Mouse (Mus musculus): ENCODE results near the gene Cnih3. TPM values are rescaled to one million over a fixed set of nuclear protein-coding genes. Genes with fewer than 3 reads are reported as not detected.
A peak's percentile ranks its signal among the peaks of the same experiment; 100 is the strongest.

Gene Cnih3
- polyA plus RNA-seq, 1 experiment from 2014 or later, result 0.17 TPM

DNA sequence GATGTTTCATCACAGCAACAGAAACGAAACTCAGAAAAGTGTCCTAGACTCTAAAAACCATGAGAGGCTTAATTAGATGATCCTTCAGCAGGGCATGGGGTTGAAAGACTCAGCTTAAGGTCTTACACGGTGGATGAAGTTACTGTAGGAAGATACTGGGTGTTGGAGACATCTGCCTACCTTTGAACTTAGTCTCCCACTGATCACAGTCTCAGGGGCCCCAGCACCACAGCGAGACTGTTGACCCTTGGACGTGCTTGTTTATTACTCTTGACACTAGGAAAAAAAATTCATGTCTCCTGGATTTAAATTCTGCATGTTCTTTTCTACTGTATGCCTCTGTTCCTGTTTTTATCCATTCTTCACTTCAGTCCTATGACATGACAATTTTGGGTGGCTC lies 11.6 kb downstream of the Cnih3 start:
- 72% methylated on average over 4 of the region's 4 CpGs for whole genome bisulfite sequencing
- no peak overlapping the region for H3K4me3 ChIP-seq (replicated peaks; ENCODE audit: low read length)
- H3K27me3 ChIP-seq (ENCODE audit: control insufficient read depth, insufficient read depth, low read length), result no peaks in the 10 kb centered on the region
- H3K4me2 ChIP-seq (ENCODE audit: low read depth, low read length), result no peak overlapping the region
- H3K4me1 ChIP-seq (ENCODE audit: control insufficient read depth, insufficient read depth, low read length), result no peaks in the 10 kb centered on the region
- H3K9me3 ChIP-seq (replicated peaks; ENCODE audit: control insufficient read depth, low read length), result no peaks in the 10 kb centered on the region
- no peak overlapping the region for H3K27ac ChIP-seq (ENCODE audit: low read length)
- H3K36me3 ChIP-seq (ENCODE audit: control insufficient read depth, insufficient read depth, low read length), result no peaks in the 10 kb centered on the region
- no peak overlapping the region for H3K9ac ChIP-seq (ENCODE audit: low read length)
- no peak for ATAC-seq (ENCODE audit: insufficient read depth, low FRiP score)

DNA sequence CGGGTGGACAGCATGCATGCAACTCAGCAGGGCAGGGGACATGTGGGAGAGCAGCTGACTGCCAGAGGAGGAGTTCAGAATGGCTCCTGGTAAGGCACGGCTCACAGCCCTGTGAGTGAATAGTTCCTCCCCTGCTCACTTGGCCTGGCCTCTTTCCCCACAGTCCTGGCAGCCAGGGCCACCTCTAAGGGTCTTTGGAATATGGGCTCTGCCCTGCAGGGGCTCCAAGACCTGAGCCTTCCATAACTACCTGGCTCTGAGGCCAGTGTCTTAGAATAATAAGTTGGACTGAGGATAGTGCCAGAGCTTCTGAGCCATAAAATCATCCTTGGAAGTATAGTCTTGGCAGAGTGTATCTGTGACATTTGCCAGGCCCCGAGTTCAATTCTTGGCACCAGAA lies 12.9 kb downstream of the Cnih3 start:
- Histone ChIP-seq H3K27me3 (ENCODE audit: control insufficient read depth, insufficient read depth, low read length) (no peaks in the 10 kb centered on the region), H3K4me3 (replicated peaks; ENCODE audit: low read length) (no peak overlapping the region), H3K4me2 (ENCODE audit: low read depth, low read length) (no peak overlapping the region), H3K36me3 (ENCODE audit: control insufficient read depth, insufficient read depth, low read length) (no peaks in the 10 kb centered on the region), H3K9me3 (replicated peaks; ENCODE audit: control insufficient read depth, low read length) (no peaks in the 10 kb centered on the region), H3K27ac (ENCODE audit: low read length) (no peak overlapping the region), H3K4me1 (ENCODE audit: control insufficient read depth, insufficient read depth, low read length) (no peaks in the 10 kb centered on the region), H3K9ac (ENCODE audit: low read length) (no peak overlapping the region)
- ATAC-seq (ENCODE audit: insufficient read depth, low FRiP score), result no peak
- WGBS, result 61% methylated on average over 3 of the region's 3 CpGs

DNA sequence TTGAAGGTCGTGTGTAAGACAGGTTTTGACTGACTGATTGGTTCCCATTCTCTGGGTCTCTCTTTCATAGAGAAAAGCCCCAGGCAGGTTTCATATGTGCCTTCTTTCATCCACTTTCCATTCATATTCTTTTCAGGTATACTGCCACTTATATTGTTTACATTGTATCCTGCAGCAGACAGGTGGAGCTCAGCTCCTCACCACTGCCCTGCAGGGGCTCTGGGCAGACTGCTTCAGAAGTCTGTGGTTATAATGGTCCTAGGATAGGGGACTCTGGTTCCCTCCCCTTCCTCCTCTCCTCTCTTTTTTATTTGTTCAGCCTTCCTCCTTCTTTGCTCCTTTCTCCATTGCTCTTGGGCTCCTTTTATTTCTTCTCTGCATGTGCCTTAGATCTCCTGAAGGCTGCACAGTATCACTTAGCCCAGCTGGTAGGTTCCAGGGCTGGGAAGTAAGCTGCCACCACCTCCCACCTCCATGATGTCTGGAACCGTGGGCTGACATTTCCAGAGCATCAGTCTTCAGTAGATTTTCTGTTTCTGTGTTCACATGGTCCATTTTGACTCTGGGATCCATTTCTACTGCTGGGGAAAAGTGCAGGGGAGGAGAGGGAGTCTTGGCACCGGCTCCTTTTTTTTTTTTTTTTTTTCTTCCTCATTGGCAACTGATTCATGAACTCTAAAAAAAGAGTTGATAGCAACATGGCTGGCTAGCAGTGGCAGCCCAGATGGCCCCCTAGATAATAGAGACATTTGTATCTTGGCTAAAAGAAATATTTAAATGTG lies 16.6 kb downstream of the Cnih3 start:
- Histone ChIP-seq H3K4me2 (ENCODE audit: low read depth, low read length) (no peak overlapping the region), H3K4me3 (replicated peaks; ENCODE audit: low read length) (no peak overlapping the region), H3K36me3 (ENCODE audit: control insufficient read depth, insufficient read depth, low read length) (no peaks in the 10 kb centered on the region), H3K27ac (ENCODE audit: low read length) (no peak overlapping the region), H3K9ac (ENCODE audit: low read length) (no peak overlapping the region), H3K27me3 (ENCODE audit: control insufficient read depth, insufficient read depth, low read length) (no peaks in the 10 kb centered on the region), H3K9me3 (replicated peaks; ENCODE audit: control insufficient read depth, low read length) (no peaks in the 10 kb centered on the region), H3K4me1 (ENCODE audit: control insufficient read depth, insufficient read depth, low read length) (no peaks in the 10 kb centered on the region)
- ATAC-seq (ENCODE audit: insufficient read depth, low FRiP score), result no peak
- WGBS, result 20% methylated on average over 3 of the region's 3 CpGs

DNA sequence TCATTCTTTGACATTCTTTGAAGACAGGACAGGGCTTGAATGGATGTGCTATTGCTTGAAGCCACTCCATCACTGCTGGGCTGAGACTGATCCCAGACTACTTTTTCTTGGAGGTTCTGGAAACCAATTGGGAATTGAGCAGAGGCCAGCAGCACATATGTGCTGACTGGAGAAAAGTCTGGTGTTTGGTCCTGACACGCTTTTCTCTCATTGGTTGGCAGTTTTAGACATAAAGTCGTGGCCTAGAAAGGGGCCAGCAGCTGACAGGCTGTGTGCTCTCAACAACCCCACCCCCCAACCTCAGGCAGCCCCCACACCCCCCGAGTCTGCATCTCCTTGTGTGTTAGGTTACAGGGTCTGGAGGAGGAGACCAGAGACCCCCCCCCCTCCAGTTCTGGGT lies 17.9 kb downstream of the Cnih3 start:
- Histone ChIP-seq H3K4me3 (replicated peaks; ENCODE audit: low read length) (no peak overlapping the region), H3K9ac (ENCODE audit: low read length) (no peak overlapping the region), H3K36me3 (ENCODE audit: control insufficient read depth, insufficient read depth, low read length) (no peaks in the 10 kb centered on the region), H3K9me3 (replicated peaks; ENCODE audit: control insufficient read depth, low read length) (no peaks in the 10 kb centered on the region), H3K27ac (ENCODE audit: low read length) (no peak overlapping the region), H3K4me2 (ENCODE audit: low read depth, low read length) (no peak overlapping the region), H3K27me3 (ENCODE audit: control insufficient read depth, insufficient read depth, low read length) (no peaks in the 10 kb centered on the region), H3K4me1 (ENCODE audit: control insufficient read depth, insufficient read depth, low read length) (no peaks in the 10 kb centered on the region)
- 30% methylated on average over 3 of the region's 3 CpGs for WGBS
- peak; percentile 47; the same call in 1 of the 2 replicates for ATAC-seq (ENCODE audit: insufficient read depth, low FRiP score)

DNA sequence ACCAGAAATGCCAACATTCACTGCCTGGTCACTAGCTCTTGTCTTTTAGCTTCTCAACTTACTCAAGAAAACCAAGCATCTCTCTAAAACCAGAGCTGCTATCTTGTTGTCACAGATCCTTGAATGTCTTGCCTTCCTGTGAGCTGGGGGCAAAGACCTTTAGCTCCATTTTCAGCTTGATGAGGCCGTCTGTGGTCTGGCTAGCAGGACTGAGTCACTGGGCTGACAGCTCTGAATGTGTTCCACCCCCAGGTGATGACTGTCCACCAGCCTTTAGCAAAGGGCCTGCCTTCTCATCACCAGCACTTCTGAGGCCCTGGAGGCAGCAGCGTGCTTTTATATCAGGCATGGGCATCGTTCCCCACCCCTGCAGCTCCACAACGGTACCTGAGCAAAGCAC lies 18.8 kb downstream of the Cnih3 start:
- Histone ChIP-seq H3K27ac (ENCODE audit: low read length) (no peak overlapping the region), H3K4me3 (replicated peaks; ENCODE audit: low read length) (no peak overlapping the region), H3K36me3 (ENCODE audit: control insufficient read depth, insufficient read depth, low read length) (no peaks in the 10 kb centered on the region), H3K9ac (ENCODE audit: low read length) (no peak overlapping the region), H3K4me2 (ENCODE audit: low read depth, low read length) (no peak overlapping the region), H3K4me1 (ENCODE audit: control insufficient read depth, insufficient read depth, low read length) (no peaks in the 10 kb centered on the region), H3K9me3 (replicated peaks; ENCODE audit: control insufficient read depth, low read length) (no peaks in the 10 kb centered on the region), H3K27me3 (ENCODE audit: control insufficient read depth, insufficient read depth, low read length) (no peaks in the 10 kb centered on the region)
- 75% methylated on average over 4 of the region's 4 CpGs for WGBS
- ATAC-seq (ENCODE audit: insufficient read depth, low FRiP score), result no peak

DNA sequence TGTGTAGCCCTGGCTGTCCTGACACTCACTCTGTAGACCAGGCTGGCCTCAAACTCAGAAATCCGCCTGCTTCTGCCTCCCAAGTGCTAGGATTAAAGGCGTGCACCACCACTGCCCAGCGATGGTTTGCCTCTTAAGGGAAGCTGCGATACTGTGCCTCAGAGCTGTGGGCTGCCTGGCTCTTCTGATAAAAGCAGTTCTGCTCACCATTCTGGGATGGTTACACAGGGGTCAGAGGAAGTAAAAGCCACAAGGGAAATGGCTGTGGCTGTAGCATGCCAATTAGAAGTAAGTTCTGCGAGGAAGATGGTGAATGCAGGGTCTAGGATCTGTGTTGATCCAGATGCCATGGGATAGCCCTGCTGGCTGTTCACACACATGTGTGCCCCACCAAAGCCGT lies 19.9 kb downstream of the Cnih3 start:
- H3K4me2 ChIP-seq (ENCODE audit: low read depth, low read length), result no peak overlapping the region
- H3K27ac ChIP-seq (ENCODE audit: low read length), result no peak overlapping the region
- ATAC-seq (ENCODE audit: insufficient read depth, low FRiP score), result no peak
- H3K9ac ChIP-seq (ENCODE audit: low read length), result no peak overlapping the region
- H3K36me3 ChIP-seq (ENCODE audit: control insufficient read depth, insufficient read depth, low read length), result no peaks in the 10 kb centered on the region
- no peaks in the 10 kb centered on the region for H3K27me3 ChIP-seq (ENCODE audit: control insufficient read depth, insufficient read depth, low read length)
- no peaks in the 10 kb centered on the region for H3K9me3 ChIP-seq (replicated peaks; ENCODE audit: control insufficient read depth, low read length)
- 68% methylated on average over 6 of the region's 6 CpGs for WGBS
- no peak overlapping the region for H3K4me3 ChIP-seq (replicated peaks; ENCODE audit: low read length)
- no peaks in the 10 kb centered on the region for H3K4me1 ChIP-seq (ENCODE audit: control insufficient read depth, insufficient read depth, low read length)

DNA sequence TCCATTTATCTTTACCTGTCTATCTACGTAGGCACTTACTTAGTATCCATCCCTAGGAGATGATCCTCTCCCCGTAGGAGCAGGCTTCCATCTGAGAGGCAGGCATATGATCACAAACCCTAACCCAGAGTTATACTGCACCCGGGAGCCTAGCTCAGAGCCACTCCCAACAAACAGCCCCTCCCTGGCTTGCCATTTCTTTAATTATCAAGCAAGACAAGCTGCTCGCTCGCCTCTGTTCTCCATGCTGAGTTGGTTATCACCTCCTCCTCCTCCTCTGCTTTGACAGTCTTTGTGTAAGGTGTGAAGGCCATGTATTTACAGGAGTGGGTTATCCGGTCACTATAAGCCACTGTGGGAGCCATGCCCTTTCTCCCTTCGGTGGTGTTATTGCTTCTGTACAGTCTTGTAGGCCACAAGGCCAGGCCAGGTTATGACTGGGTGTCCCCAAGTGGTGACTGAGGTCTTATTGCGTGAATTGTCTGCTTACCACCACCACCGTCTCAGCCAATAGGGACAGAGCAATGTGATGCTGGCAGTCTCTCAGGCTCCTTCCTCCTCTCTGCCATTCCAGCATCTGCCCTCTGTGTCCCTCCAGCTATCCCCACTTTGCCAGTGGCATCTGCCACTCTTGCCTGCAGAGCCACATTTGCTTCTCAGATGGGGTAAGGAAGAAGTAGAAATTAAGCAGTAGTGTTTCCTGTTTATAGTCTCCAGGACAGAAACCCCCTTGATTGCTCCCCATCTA lies 22.4 kb downstream of the Cnih3 start:
- Histone ChIP-seq H3K36me3 (ENCODE audit: control insufficient read depth, insufficient read depth, low read length) (no peaks in the 10 kb centered on the region), H3K4me1 (ENCODE audit: control insufficient read depth, insufficient read depth, low read length) (no peaks in the 10 kb centered on the region), H3K4me2 (ENCODE audit: low read depth, low read length) (no peak overlapping the region), H3K9me3 (replicated peaks; ENCODE audit: control insufficient read depth, low read length) (no peaks in the 10 kb centered on the region), H3K27me3 (ENCODE audit: control insufficient read depth, insufficient read depth, low read length) (no peaks in the 10 kb centered on the region), H3K4me3 (replicated peaks; ENCODE audit: low read length) (no peak overlapping the region), H3K9ac (ENCODE audit: low read length) (no peak overlapping the region), H3K27ac (ENCODE audit: low read length) (no peak overlapping the region)
- WGBS, result 63% methylated on average over 9 of the region's 9 CpGs
- no peak for ATAC-seq (ENCODE audit: insufficient read depth, low FRiP score)

DNA sequence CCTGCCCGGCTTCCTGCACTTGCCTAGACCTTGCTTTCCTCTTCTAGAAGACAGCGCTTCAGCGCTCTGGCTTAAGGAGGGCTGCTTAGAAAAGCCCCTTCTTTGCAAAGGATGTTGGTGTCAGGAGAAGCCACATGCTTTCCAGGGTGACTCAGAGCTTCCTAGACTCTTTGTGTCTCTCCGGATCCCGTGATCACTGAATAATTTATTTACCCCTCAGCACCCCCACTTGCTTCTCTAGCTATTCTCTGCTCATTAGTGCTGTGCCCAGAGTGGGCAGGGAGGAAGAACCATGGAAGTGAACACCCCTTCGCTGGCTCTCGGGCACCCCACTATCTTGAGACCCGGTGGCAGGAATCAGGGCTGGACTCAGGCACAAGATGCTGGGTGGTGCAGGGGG lies 24.0 kb downstream of the Cnih3 start:
- no peak for ATAC-seq (ENCODE audit: insufficient read depth, low FRiP score)
- WGBS, result 61% methylated on average over 8 of the region's 8 CpGs
- H3K36me3 ChIP-seq (ENCODE audit: control insufficient read depth, insufficient read depth, low read length), result no peaks in the 10 kb centered on the region
- H3K9ac ChIP-seq (ENCODE audit: low read length), result no peak overlapping the region
- no peaks in the 10 kb centered on the region for H3K9me3 ChIP-seq (replicated peaks; ENCODE audit: control insufficient read depth, low read length)
- no peak overlapping the region for H3K4me2 ChIP-seq (ENCODE audit: low read depth, low read length)
- no peaks in the 10 kb centered on the region for H3K27me3 ChIP-seq (ENCODE audit: control insufficient read depth, insufficient read depth, low read length)
- no peak overlapping the region for H3K4me3 ChIP-seq (replicated peaks; ENCODE audit: low read length)
- no peak overlapping the region for H3K27ac ChIP-seq (ENCODE audit: low read length)
- H3K4me1 ChIP-seq (ENCODE audit: control insufficient read depth, insufficient read depth, low read length), result no peaks in the 10 kb centered on the region

DNA sequence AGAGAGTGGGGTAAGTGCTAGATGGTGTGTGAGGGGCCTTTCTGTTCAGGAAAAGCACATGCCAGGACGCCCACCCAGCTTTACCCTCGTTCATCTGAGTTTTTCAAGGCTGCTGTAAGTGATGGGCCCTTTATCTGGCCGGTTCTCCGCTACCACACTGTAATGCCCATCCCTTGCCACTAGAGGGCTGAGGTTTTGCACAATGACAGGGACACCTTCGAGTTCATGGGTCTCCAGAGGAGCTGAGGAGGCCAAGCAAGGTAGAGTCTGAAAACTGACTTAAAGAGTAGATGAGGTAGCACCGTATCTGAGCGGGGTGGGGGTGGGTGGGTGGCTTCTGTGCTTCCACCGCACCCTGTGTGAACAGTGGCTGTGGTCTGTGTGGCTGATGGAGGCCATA lies 27.2 kb downstream of the Cnih3 start:
- Histone ChIP-seq H3K9me3 (replicated peaks; ENCODE audit: control insufficient read depth, low read length) (no peaks in the 10 kb centered on the region), H3K36me3 (ENCODE audit: control insufficient read depth, insufficient read depth, low read length) (no peaks in the 10 kb centered on the region), H3K4me3 (replicated peaks; ENCODE audit: low read length) (no peak overlapping the region), H3K4me2 (ENCODE audit: low read depth, low read length) (no peak overlapping the region), H3K9ac (ENCODE audit: low read length) (no peak overlapping the region), H3K27me3 (ENCODE audit: control insufficient read depth, insufficient read depth, low read length) (no peaks in the 10 kb centered on the region), H3K4me1 (ENCODE audit: control insufficient read depth, insufficient read depth, low read length) (no peaks in the 10 kb centered on the region), H3K27ac (ENCODE audit: low read length) (no peak overlapping the region)
- WGBS, result 24% methylated on average over 8 of the region's 8 CpGs
- 0 out of 2 replicates have a peak, but pooled peaks have one; percentile 17 for ATAC-seq (ENCODE audit: insufficient read depth, low FRiP score)

Measured in stomach, embryonic 16.5 days (tissue).